Mouse (Mus musculus) ES-E14 (cell line): ENCODE results near the gene Paqr7.

Source experiments
- CHD2 ChIP-seq: IDR thresholded peaks from 2 replicates; pipeline ENCODE4 v1.6.1; 2014; ENCODE audit warnings: mild to moderate bottlenecking, low read depth, low read length, inconsistent platforms
- MAFK ChIP-seq: IDR thresholded peaks from 2 replicates; pipeline ENCODE4 v1.6.1; 2014; ENCODE audit warnings: mild to moderate bottlenecking, low read depth, low read length, inconsistent platforms; ENCODE audit not compliant: insufficient read depth
- ZNF384 ChIP-seq: IDR thresholded peaks from 2 replicates; pipeline ENCODE4 v1.6.1; 2012; ENCODE audit warnings: low read depth, low read length, inconsistent platforms

GRCm38 (mm10) chr4:134458856-134459255, 37.6 kb upstream of the Paqr7 start:
- TF ChIP-seq ZNF384 (no peak), CHD2 (no peak), MAFK (no peak)
